Mouse (Mus musculus) liver, embryonic 14.5 days (tissue): ENCODE measurements around the gene Arid1b.

ENCODE experiments used
- CTCF ChIP-seq: IDR thresholded peaks from 2 replicates; pipeline ENCODE4 v1.5.1; 2016; ENCODE audit warnings: antibody characterized with exemption, low read depth, control low read depth
- EP300 ChIP-seq: IDR thresholded peaks from 2 replicates; pipeline ENCODE4 v1.6.1; 2016; ENCODE audit warnings: antibody characterized with exemption, low read depth

DNA sequence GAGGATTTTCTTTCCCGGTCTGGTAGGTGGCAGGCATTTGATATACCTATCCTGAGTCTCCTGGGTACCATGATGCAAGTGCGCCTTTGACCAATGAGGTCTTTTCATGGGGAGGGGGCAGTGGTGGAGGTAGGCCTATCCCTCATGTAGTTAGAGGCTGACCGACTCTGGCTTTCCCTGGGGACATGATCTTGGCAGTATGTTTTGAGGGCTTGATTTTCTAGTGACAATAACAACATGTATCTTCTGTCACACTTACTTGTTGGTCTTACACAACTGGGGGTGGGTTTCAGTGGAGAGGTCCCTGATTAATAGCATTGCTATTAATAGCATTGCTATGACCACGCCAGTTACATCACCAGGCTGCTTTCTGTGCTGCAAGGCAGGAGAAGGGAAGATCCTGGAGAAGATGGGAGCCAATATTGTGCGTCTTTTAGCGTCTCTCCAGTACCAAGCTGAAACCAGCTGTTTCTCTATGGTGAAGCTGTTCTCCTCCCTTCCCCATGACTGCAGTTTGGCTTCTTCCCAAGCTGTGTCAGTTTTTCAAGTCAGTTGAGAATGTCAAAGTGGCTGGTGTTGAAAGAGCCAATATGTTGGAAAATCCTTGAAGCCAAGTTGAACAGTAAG lies 216.1 kb downstream of the Arid1b start:
- TF ChIP-seq EP300 (no peak), CTCF (no peak)
